Mouse (Mus musculus): ENCODE measurements at regions not wholly inside any gene's neighbourhood (a gene's known extent, or its start where the extent isn't known, plus 50 kb on each side); places are given as distances from the start of the nearest gene placed in this dataset.

DNA sequence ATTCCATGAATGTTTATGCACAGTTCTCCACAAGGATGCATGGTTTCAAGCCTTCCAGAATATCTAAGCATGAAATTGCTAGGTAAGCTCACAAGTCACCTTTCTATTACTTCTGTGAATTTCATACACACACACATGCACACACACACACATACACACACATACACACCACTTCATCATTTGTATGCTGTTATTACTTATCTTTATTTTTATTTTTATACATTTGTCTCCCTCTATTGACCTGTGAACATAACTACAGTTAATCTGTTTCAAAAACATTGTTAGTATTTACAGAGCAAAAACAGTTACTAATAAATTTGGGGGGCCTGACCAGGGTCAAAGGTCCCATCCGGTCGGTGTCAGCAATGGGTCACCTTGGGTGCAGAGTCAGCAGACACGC lies 212.6 kb upstream of the Depdc1a start:
- no peak overlapping the region for H3K4me3 ChIP-seq (replicated peaks; ENCODE audit: low read length)
- no peak for ATAC-seq (ENCODE audit: insufficient read depth, low FRiP score)
- no peaks in the 10 kb centered on the region for H3K4me1 ChIP-seq (ENCODE audit: control insufficient read depth, insufficient read depth, low read length)
- H3K36me3 ChIP-seq (ENCODE audit: control insufficient read depth, insufficient read depth, low read length): no peaks in the 10 kb centered on the region
- H3K4me2 ChIP-seq (ENCODE audit: low read depth, low read length): no peak overlapping the region
- no peak overlapping the region for H3K27ac ChIP-seq (ENCODE audit: low read length)
- no peaks in the 10 kb centered on the region for H3K27me3 ChIP-seq (ENCODE audit: control insufficient read depth, insufficient read depth, low read length)
- H3K9ac ChIP-seq (ENCODE audit: low read length): no peak overlapping the region
- 81% methylated on average over 3 of the region's 3 CpGs for WGBS
- H3K9me3 ChIP-seq (replicated peaks; ENCODE audit: control insufficient read depth, low read length): no peaks in the 10 kb centered on the region

DNA sequence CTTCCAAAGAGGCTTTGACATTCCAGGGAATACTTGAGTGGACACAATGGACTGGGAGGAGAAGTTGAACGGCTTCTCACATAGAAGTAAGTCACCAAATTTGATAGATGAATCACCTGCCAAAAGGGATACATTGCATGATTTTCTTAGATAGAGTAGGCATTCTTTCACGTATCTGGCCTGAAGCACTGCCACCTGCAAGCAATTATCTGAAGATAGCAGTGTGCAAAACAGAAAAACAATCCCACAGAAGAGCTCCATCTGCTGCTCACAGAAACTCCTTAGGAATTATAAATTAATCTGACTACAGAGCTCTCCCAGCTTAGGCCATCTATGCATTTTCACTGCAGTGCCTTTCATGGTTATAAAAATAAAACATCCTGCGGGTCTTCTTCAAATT lies 177.8 kb upstream of the Depdc1a start:
- WGBS: 43% methylated on average over 3 of the region's 3 CpGs
- no peaks in the 10 kb centered on the region for H3K36me3 ChIP-seq (ENCODE audit: control insufficient read depth, insufficient read depth, low read length)
- H3K4me3 ChIP-seq (replicated peaks; ENCODE audit: low read length): no peak overlapping the region
- no peak overlapping the region for H3K9ac ChIP-seq (ENCODE audit: low read length)
- H3K27me3 ChIP-seq (ENCODE audit: control insufficient read depth, insufficient read depth, low read length): no peaks in the 10 kb centered on the region
- ATAC-seq (ENCODE audit: insufficient read depth, low FRiP score): no peak
- no peaks in the 10 kb centered on the region for H3K9me3 ChIP-seq (replicated peaks; ENCODE audit: control insufficient read depth, low read length)
- no peak overlapping the region for H3K27ac ChIP-seq (ENCODE audit: low read length)
- no peak overlapping the region for H3K4me2 ChIP-seq (ENCODE audit: low read depth, low read length)
- H3K4me1 ChIP-seq (ENCODE audit: control insufficient read depth, insufficient read depth, low read length): no peaks in the 10 kb centered on the region

DNA sequence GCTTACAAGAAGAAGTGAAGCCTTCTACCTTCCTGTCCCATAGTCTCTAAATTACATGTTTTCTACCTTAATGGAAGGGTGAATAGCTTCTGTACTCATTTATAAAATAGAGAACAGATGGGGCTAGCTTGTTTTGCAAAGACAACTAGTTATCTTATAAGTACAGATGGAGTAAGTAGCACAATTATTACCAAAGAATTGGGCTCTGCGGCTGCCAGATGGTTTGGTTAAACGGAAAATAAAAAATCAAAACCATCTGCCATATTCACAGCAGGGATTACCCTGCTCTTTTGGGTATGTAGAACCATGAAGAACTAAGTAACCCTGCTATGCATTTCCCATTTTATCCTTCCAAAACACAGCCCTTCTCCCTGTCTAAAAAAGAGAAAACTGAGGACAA lies 147.2 kb upstream of the Depdc1a start:
- Histone ChIP-seq H3K9me3 (replicated peaks; ENCODE audit: control insufficient read depth, low read length) (no peaks in the 10 kb centered on the region), H3K4me1 (ENCODE audit: control insufficient read depth, insufficient read depth, low read length) (no peaks in the 10 kb centered on the region), H3K4me2 (ENCODE audit: low read depth, low read length) (no peak overlapping the region), H3K4me3 (replicated peaks; ENCODE audit: low read length) (no peak overlapping the region), H3K9ac (ENCODE audit: low read length) (no peak overlapping the region), H3K27ac (ENCODE audit: low read length) (no peak overlapping the region), H3K36me3 (ENCODE audit: control insufficient read depth, insufficient read depth, low read length) (no peaks in the 10 kb centered on the region), H3K27me3 (ENCODE audit: control insufficient read depth, insufficient read depth, low read length) (no peaks in the 10 kb centered on the region)
- 85% methylated on average over 2 of the region's 2 CpGs for WGBS
- ATAC-seq (ENCODE audit: insufficient read depth, low FRiP score): no peak

DNA sequence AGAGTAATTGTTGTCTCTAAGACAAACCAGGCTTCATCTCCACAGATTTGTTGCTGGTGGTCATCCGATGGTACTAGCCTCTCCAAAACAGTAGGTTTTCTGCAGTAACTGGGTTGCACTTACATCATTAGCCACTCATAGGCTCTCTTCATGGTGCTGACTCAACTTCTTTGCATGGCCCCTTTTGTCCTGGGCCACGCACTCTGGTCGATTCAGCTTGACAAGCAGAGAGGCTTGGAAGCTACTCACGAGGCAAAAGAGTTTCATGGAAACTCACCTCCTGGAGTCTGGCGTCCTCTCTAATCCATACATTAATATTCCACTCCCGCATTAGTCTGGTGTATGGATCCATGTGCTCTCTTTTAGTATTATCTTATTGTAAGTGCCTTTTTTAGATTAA lies 141.5 kb upstream of the Depdc1a start:
- H3K4me1 ChIP-seq (ENCODE audit: control insufficient read depth, insufficient read depth, low read length): no peaks in the 10 kb centered on the region

DNA sequence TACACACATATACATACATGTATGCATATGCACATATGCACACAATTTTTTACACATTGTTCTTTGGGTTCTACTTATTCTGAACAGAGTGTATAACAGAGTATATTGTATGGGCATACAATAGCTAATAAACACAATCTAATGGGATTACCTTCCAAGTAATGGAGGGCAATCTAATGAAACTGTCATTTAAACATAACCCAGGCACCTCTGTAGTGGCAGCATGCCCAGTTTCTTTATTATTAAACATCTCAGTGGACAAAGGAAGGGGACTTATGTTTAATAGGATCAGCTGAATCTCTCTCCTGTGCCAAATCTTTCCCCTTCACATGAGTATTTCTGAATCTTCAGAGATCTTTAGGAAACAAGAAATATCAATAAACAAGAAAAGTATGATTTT lies 122.1 kb upstream of the Depdc1a start:
- H3K9ac ChIP-seq (ENCODE audit: low read length): no peak overlapping the region
- ATAC-seq (ENCODE audit: insufficient read depth, low FRiP score): 0 out of 2 replicates have a peak, but pooled peaks have one; percentile 37
- H3K4me1 ChIP-seq (ENCODE audit: control insufficient read depth, insufficient read depth, low read length): no peaks in the 10 kb centered on the region

More for the DNA sequence above, 141.5 kb upstream of the Depdc1a start:
- Histone ChIP-seq H3K27me3 (ENCODE audit: control insufficient read depth, insufficient read depth, low read length) (no peaks in the 10 kb centered on the region), H3K36me3 (ENCODE audit: control insufficient read depth, insufficient read depth, low read length) (no peaks in the 10 kb centered on the region), H3K4me3 (replicated peaks; ENCODE audit: low read length) (no peak overlapping the region), H3K4me2 (ENCODE audit: low read depth, low read length) (no peak overlapping the region), H3K9ac (ENCODE audit: low read length) (no peak overlapping the region), H3K27ac (ENCODE audit: low read length) (no peak overlapping the region), H3K9me3 (replicated peaks; ENCODE audit: control insufficient read depth, low read length) (no peaks in the 10 kb centered on the region)
- 88% methylated on average over 6 of the region's 6 CpGs for WGBS
- no peak for ATAC-seq (ENCODE audit: insufficient read depth, low FRiP score)

More for the DNA sequence above, 122.1 kb upstream of the Depdc1a start:
- Histone ChIP-seq H3K4me2 (ENCODE audit: low read depth, low read length) (no peak overlapping the region), H3K9me3 (replicated peaks; ENCODE audit: control insufficient read depth, low read length) (no peaks in the 10 kb centered on the region), H3K36me3 (ENCODE audit: control insufficient read depth, insufficient read depth, low read length) (no peaks in the 10 kb centered on the region), H3K4me3 (replicated peaks; ENCODE audit: low read length) (no peak overlapping the region), H3K27ac (ENCODE audit: low read length) (no peak overlapping the region), H3K27me3 (ENCODE audit: control insufficient read depth, insufficient read depth, low read length) (no peaks in the 10 kb centered on the region)

Measured in stomach, embryonic 16.5 days (tissue).